Mouse (Mus musculus): ENCODE data around the gene Olfr1314.

GRCm38 (mm10) chr2:112096681-112097080 lies at the start of gene Olfr1314:
- TF ChIP-seq GATA1 (IDR thresholded peaks at IDR 0.05; ENCODE audit: borderline replicate concordance, low read length) (no peak), FLI1 (IDR thresholded peaks at IDR 0.05; ENCODE audit: low read length) (no peak)

All from megakaryocyte, embryonic 14.5 days (primary cell).